Mouse (Mus musculus): ENCODE results near the gene Smtnl1. TPM values are rescaled to one million over a fixed set of nuclear protein-coding genes. Genes with fewer than 3 reads are reported as not detected.

The Smtnl1 gene
- total RNA-seq (2021) = 100 to 1,000 TPM in 1 of 2 experiments, 10 to 100 TPM in 1; 95.9 to 120 TPM
- long read RNA-seq, experiment 1, transcript Smtnl1-201 (8 exons, 1,761 nt) = major isoform, 145 of 159 reads
- long read RNA-seq, experiment 1, partial matches to known transcripts = 9 of 159 reads
- long read RNA-seq, experiment 1, other reads (novel, unspliced or antisense) = 5 of 159 reads
- long read RNA-seq, experiment 2, transcript Smtnl1-201 (8 exons, 1,761 nt) = major isoform, 227 of 244 reads
- long read RNA-seq, experiment 2, partial matches to known transcripts = 7 of 244 reads
- long read RNA-seq, experiment 2, other reads (novel, unspliced or antisense) = 10 of 244 reads

GRCm38 (mm10) chr2:84822552-84822951 lies at the start of gene Smtnl1:
Gene Smtnl1 (minus strand): TSS chr2:84822652.
- intact Hi-C loops (cut with DNase I; ENCODE audit: low total_unique reads) = no loop called here
- no peak for DNase-seq

- no peak for DNase-seq
- intact Hi-C loops (cut with DNase I; ENCODE audit: low total_unique reads) = no loop called here
These were observed 48.2 kb upstream of the Smtnl1 start for GRCm38 (mm10) chr2:84870623-84871160.

GRCm38 (mm10) chr2:84868977-84869376 lies 46.5 kb upstream of the Smtnl1 start:
- intact Hi-C loops (cut with DNase I; ENCODE audit: low total_unique reads) = loop anchor here (5.0 to 10.0 kb wide), 2 partner anchors 37 to 136 kb away; no protein-coding TSS in a partner anchor
- DNase-seq = no peak

- intact Hi-C loops (cut with DNase I; ENCODE audit: low total_unique reads) = loop anchor here (5.0 to 10.0 kb wide), 2 partner anchors 36 to 136 kb away; no protein-coding TSS in a partner anchor
- DNase-seq = peak; percentile 58
These were observed 46.1 kb upstream of the Smtnl1 start for GRCm38 (mm10) chr2:84868521-84868943.

GRCm38 (mm10) chr2:84865616-84866571 lies 43.4 kb upstream of the Smtnl1 start:
- DNase-seq = peak; percentile 58
- intact Hi-C loops (cut with DNase I; ENCODE audit: low total_unique reads) = loop anchor here (5.0 to 10.0 kb wide), 2 partner anchors 34 to 139 kb away; no protein-coding TSS in a partner anchor

- intact Hi-C loops (cut with DNase I; ENCODE audit: low total_unique reads) = loop anchor here (10.0 kb wide), 1 partner anchor 143 kb away; no protein-coding TSS in a partner anchor
These were observed 39.8 kb upstream of the Smtnl1 start for GRCm38 (mm10) chr2:84862231-84862630.

GRCm38 (mm10) chr2:84861430-84861829 lies 39.0 kb upstream of the Smtnl1 start:
- DNase-seq = no peak
- intact Hi-C loops (cut with DNase I; ENCODE audit: low total_unique reads) = loop anchor here (10.0 kb wide), 1 partner anchor 143 kb away; no protein-coding TSS in a partner anchor

More at GRCm38 (mm10) chr2:84862231-84862630, 39.8 kb upstream of the Smtnl1 start:
- DNase-seq = no peak

GRCm38 (mm10) chr2:84859991-84860780 lies 37.7 kb upstream of the Smtnl1 start:
- intact Hi-C loops (cut with DNase I; ENCODE audit: low total_unique reads) = loop anchor here (10.0 kb wide), 1 partner anchor 145 kb away; no protein-coding TSS in a partner anchor

GRCm38 (mm10) chr2:84858551-84858950 lies 36.1 kb upstream of the Smtnl1 start:
- DNase-seq = no peak
- intact Hi-C loops (cut with DNase I; ENCODE audit: low total_unique reads) = no loop called here

More at GRCm38 (mm10) chr2:84859991-84860780, 37.7 kb upstream of the Smtnl1 start:
- no peak for DNase-seq

GRCm38 (mm10) chr2:84855732-84856131 lies 33.3 kb upstream of the Smtnl1 start:
- intact Hi-C loops (cut with DNase I; ENCODE audit: low total_unique reads) = no loop called here
- DNase-seq = peak; percentile 60

- DNase-seq = peak; percentile 86
- intact Hi-C loops (cut with DNase I; ENCODE audit: low total_unique reads) = loop anchor here (2.0 kb wide), 1 partner anchor 17 kb away; no protein-coding TSS in a partner anchor
These were observed 28.9 kb upstream of the Smtnl1 start for GRCm38 (mm10) chr2:84851130-84852040.

GRCm38 (mm10) chr2:84850407-84851129 lies 28.1 kb upstream of the Smtnl1 start:
- intact Hi-C loops (cut with DNase I; ENCODE audit: low total_unique reads) = no loop called here

GRCm38 (mm10) chr2:84845226-84845625 lies 22.8 kb upstream of the Smtnl1 start:
- intact Hi-C loops (cut with DNase I; ENCODE audit: low total_unique reads) = no loop called here

More at GRCm38 (mm10) chr2:84850407-84851129, 28.1 kb upstream of the Smtnl1 start:
- no peak for DNase-seq

GRCm38 (mm10) chr2:84843654-84844053 lies 21.2 kb upstream of the Smtnl1 start:
- intact Hi-C loops (cut with DNase I; ENCODE audit: low total_unique reads) = no loop called here
- DNase-seq = no peak

More at GRCm38 (mm10) chr2:84845226-84845625, 22.8 kb upstream of the Smtnl1 start:
- DNase-seq = no peak

GRCm38 (mm10) chr2:84841905-84842304 lies 19.5 kb upstream of the Smtnl1 start:
- intact Hi-C loops (cut with DNase I; ENCODE audit: low total_unique reads) = no loop called here
- no peak for DNase-seq

GRCm38 (mm10) chr2:84840748-84841563 lies 18.5 kb upstream of the Smtnl1 start:
- intact Hi-C loops (cut with DNase I; ENCODE audit: low total_unique reads) = no loop called here
- DNase-seq = no peak

All from gastrocnemius, postnatal 14 days (tissue).